Mouse (Mus musculus): ENCODE measurements around the gene Gad2.

DNA sequence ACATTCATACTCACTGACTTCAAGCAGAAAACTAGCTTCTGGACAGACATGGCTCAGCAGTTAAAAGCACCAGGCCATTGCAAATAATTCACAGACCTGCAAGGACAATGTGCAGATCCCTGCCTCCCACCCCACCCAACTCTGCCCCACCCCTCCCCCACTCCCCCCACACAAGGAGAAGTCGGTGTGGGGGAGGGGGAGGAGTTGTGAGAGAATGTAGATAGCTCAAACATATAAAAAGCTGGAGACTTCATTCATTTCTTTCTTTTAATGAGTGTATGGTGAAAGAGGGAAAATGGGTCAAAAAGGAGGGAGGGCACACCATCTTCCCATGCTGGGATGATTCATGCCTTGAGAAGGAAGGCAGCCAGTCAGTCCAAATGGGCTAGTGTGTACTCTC lies 117.4 kb downstream of the Gad2 start:
- TF ChIP-seq CTCF (IDR thresholded peaks at IDR 0.05; ENCODE audit: low read depth): no peak
- TF ChIP-seq EP300 (IDR thresholded peaks at IDR 0.05; ENCODE audit: low read depth): no peak

Measured in liver, postnatal 0 days (tissue).